Mouse (Mus musculus) B cell, adult 2 months (primary cell): ENCODE measurements around the gene Plgrkt.

ENCODE experiments used
- DNase-seq, 2 experiments: peaks; one replicate each; pipeline ENCODE4 v3.0.0; 2022

The Plgrkt gene

DNA sequence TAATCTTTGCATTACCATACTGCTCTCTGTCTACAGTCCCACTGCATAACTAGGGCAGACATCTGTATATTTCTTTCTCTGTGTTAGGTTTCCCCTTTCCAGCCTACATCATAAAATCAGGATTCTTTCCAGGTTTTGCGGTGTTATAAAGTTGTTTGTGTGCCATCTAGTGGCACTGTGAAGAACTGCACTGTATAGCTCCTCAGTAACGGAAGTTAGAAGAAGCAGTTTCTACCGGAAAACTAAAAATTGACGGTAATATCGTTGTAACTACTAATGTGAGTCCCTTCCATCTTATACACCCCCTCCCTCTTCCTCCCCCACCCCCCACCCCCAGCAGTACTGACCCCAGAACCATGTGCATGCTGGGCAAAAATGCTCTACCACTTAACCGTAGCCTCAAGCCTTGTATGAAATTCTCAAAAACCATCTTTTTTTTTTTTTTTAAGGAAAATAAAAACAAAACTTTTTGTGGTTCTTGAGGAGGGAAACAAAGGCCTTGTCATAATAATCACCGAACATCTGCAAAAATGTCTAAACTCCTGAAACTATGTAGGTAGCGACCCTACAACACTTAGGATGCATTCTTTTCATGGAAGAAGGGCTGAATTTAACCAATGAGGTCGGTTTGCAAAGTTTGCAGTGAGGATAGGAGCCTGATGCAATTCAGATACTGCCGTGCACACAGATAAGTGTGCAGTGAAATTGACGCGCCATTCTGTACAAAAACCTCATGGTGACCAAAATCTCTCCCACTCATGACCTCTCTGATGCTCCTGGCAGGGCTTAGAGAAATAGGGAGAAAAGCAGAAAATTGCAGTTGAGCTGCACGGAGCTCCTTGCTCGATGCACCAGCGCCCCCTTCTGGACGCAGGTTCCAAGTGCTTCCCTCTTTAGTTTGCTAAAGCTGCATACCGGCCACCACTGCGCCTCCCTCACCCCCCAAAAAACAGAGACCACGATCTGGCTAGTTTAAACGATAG is 12.0 kb downstream of the Plgrkt start:
- DNase-seq = peak; percentile 94 to 95

GRCm38 (mm10) chr19:29350991-29351390 is 16.2 kb downstream of the Plgrkt start:
- no peak for DNase-seq

DNA sequence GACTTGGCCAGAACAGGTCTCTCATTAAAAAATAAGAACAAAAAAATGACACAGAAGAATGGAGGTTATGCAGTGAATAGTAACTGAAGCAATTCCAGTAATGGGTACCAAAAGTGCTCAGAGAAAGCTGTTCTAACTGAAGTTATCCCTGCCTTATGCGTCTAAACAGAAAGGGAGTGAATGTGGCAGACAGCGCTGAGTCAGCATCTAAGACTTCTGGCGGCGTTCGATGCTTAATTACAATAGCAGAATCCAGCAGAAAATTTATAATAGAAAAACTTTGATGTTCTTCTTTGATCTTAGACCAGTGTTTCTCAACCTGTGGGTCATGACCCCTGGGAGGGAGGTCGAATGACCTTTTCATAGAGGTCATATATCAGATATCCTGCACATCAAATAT is 21.6 kb downstream of the Plgrkt start:
- no peak for DNase-seq

DNA sequence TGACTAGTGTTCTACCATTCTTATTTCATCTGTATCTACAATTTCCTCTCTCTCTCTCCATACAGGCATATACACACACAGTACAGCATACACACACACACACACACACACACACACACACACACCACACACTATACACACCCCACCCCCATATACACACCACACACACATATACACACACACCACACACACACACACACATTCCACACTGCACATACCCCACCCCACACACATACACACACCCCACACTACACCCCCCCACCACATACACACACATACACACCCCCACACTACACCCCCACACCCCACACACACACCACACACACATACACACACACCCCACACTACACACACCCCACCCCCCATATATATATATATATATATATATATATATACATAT is 22.3 kb downstream of the Plgrkt start:
- no peak for DNase-seq

GRCm38 (mm10) chr19:29342281-29342680 is 24.9 kb downstream of the Plgrkt start:
- no peak for DNase-seq

GRCm38 (mm10) chr19:29341029-29341428 is 26.2 kb downstream of the Plgrkt start:
- no peak for DNase-seq

- DNase-seq = no peak
Observed at GRCm38 (mm10) chr19:29336624-29337023, 30.6 kb downstream of the Plgrkt start.

GRCm38 (mm10) chr19:29334068-29334745 is 33.0 kb downstream of the Plgrkt start, which contains the start of gene Rln1:
Rln1 (minus strand) TSS chr19:29334670.
- DNase-seq = no peak

GRCm38 (mm10) chr19:29326822-29327552 is 40.2 kb downstream of the Plgrkt start:
- no peak for DNase-seq

DNA sequence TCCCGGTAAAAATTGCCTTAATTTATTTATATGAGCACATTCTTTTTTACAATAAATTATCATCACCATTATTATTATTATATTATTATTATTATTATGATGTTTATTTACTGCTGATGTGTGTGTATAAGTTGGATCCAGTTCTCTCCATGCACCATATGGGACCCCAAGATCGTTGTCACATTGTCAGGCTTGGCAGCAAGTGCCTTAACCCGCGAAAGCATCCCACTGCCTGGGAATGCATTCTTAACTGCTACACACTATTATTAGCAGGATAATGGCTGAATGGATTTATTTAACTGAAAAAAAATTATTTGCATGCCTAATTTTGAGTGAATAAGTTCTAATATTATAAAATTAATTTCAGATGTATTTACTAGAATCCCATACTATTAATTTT is 40.8 kb downstream of the Plgrkt start:
- DNase-seq = no peak

- DNase-seq = no peak
Observed at GRCm38 (mm10) chr19:29325852-29326180, 41.4 kb downstream of the Plgrkt start.

DNA sequence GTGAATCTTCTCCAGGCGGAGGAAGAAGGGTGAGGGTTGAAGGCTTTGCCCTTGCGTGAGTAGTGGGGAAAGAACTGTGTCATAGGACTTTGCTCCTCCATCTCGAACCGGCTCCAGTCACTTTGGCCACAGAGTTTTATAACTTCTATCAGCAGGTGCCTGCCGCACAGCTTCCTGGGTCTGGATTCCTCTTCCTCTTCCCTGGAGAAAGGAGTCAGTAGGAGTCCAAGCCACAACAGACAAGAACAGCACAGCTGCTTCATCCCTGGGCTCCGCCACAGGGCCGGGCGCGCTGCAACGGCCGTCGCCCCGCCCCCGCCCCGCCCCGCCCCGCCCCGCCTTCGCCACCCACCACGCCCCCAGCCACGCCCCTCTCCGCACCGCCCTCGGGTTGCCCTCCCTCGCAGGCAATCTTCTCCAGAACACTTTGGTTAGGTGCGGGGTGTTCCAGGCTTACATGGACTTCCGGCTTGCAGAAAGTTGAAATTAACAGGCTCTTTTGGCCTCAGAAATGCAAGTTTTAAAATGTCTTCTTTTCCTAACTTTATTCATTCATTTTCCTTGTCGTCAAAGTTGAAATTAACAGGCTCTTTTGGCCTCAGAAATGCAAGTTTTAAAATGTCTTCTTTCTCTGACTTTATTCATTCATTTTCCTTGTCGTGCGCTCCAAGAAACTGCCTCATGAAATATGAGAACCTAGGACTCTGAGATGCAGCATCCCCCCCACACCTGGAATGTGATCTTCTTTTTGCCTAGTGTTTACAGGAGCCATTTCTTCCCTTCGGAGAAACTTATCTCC is 41.9 kb downstream of the Plgrkt start, which contains the start of gene Insl6:
Gene Insl6 (minus strand): TSS at position 304 of the 799 bp plus-strand sequence.
- DNase-seq = peak; percentile 87

DNA sequence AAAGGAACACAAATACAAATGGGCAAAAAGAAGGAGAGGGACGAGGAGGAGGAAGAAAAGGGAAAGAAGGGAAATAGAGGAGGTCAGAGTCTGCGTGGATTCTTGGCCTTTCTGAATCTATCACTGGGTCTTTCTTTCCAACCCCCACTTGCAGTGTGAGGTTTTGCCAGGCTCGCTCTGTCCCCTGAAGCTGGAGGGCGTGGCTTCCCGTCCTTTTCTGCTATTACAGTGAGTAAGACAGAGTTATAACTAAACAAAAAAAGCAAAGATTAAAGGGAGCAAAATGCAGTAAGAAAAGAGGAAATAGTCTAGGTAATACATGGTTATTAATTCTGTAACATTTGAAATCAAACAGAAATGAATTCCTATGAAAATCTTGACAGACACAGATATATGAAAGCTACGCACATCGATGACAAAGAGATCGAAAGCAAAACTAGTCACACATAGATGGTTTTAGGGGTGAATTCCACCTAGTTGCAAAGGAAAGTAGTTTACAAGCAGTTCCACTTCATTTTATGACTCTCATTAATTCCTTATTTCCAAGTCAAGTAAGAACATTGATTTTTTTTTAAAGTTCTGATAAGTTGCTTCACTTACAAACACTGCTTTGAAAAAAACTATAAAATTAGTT is 43.7 kb downstream of the Plgrkt start:
- peak; percentile 49 to 56 for DNase-seq

DNA sequence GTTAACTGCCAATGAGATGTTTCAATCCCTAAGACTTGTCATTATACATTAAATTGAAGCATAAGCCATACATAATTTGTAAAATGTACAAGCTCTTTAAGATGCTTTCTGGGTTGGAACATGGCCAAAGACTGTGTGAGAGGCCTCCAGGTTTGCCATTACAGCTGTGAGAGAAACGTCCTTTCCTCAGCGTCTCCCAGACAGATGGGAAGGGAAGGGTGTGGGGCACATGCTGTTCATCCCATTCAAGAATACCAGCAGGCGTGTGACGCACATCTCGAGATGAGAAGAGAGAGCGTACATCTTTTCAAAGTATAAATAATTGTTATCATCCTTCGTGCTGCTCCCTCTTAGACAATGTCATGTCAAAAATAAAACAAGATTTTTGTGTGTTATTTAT is 54.5 kb downstream of the Plgrkt start:
- no peak for DNase-seq

DNA sequence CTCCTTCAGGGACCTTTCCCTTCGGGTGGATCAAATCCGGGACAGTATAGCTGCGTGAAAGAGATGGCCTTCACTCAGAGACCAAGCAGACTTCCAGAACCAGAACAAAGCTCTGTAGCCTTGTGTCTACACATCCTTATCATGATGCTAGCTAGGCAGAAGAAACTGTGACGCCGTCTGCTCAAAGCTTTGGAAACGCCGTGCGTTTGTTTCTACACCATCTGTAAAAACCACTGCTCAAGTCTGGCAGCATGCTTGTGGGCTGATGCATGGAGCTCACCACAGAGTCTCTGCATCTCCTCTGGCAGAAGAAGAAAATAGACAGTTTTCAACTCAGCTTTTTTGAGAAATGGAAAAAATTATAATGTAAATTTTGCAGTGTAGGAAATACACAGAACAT is 55.4 kb downstream of the Plgrkt start:
- DNase-seq = no peak

DNA sequence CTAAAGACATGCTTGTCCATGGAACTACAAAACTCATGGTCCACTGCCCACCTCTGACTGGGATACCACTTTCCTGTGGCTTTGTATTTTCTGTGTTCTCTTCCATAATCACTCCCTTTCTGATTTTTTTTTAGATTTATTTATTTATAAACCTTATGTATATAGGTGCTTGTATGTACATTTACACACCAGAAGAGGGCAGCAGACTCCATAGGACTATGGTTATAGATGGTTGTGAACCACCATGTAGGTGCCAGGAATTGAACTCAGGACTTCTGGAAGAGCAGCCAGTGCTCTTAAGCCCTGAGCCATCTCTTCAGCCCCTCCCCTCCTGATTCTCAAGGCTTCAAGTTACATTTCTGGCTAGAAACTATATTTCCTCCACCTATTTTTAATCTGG is 58.4 kb downstream of the Plgrkt start:
- no peak for DNase-seq

DNA sequence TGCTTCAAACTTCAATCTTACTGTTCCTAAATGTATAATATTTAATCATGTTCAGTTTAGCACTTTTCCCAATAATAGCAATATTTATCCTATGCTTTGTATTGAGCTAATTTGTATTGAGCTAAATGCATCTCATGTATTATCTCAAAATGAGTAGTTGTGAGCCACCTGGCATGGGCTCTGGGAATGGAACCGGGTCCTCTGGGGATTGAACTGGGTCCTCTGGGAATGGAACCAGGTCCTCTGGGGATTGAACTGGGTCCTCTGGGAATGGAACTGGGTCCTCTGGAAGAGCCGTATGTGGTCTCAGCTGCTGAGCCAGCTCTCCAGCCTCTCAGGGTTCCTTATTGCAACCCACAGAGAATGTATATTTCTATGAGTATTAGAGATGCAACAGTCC is 65.1 kb downstream of the Plgrkt start:
- DNase-seq = no peak

DNA sequence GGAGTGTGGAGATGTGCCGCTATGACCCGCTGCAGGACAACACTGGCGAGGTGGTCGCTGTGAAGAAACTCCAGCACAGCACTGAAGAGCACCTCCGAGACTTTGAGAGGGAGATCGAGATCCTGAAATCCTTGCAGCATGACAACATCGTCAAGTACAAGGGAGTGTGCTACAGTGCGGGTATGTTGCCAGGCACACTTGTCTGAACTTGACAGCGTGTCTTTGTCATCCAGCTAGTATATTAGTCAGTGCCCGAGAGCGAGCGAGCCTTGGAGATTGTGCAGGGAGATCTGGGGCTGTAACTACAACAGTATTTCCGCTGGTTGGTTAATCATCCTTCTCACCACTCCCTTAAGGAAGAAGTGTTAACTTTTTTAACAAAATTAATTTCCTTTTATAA is 66.3 kb downstream of the Plgrkt start:
- no peak for DNase-seq
